Mouse (Mus musculus): Measurements from ENCODE around the gene Atoh7.
"Not testable (repeated sequence)": the region's sequence is repeated elsewhere in the genome, so short reads cannot be mapped to it uniquely, and the experiment has no call there.

Atoh7 gene

DNA sequence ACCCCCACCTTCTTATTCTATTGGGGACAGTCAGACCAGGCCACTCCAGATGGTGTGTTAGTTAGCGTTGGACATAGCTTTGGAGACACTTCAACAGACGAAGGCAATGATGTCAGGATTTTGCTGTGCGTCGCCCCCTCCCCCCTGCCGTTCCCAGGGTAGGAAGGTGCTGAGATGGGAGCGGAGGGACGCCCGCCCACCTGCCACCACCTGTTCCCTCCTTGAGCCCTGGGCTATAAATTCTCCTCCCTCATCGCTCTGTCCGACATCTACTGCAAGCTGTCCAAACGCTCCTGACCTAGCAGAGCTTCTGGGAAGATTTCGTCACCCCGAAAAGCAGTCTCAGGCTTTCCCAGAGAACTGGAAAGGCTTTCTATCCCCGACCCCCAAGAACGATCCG lies at the start of gene Atoh7:
Atoh7 (plus strand) TSS at position 131 of the 400 bp plus-strand sequence.
- no peak for DNase-seq

DNA sequence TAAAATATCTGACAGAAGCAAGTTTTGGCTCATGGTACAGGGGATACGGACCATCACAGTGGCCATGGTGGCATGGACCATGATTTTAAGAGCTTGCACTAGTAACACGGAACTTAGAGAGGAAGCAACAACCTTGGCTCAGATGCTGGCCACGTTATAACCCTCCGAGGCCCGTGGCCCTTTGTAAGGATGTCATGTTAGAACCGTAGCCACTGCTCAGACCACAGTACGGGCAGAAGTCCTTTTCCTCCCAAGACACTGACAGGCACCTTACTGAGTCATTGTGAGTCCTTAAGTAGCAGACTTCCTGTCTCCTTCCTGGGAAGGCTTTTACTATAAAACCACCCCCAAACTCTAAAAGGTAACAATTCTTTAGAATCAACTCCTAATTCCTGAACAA lies 48.2 kb upstream of the Atoh7 start:
- DNase-seq, result no peak

DNA sequence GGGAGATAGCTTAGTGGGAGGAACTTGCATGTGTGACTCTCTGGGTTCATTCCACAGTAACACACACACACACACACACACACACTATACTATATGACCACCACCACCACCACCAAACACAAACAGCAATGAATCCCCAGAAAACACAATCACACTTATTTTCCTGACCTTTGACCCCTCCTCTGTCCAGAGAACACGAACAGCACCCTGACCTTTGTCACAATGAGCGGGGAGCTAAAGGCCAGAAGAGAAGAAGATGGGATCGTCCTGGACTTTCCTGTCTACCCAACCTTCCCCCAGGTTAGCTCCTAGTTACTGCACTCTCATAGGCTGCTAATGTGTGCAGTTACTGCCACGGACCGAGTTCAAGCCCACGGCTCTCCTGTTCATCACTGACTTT lies 47.4 kb upstream of the Atoh7 start:
- peak; percentile 50 for DNase-seq

DNA sequence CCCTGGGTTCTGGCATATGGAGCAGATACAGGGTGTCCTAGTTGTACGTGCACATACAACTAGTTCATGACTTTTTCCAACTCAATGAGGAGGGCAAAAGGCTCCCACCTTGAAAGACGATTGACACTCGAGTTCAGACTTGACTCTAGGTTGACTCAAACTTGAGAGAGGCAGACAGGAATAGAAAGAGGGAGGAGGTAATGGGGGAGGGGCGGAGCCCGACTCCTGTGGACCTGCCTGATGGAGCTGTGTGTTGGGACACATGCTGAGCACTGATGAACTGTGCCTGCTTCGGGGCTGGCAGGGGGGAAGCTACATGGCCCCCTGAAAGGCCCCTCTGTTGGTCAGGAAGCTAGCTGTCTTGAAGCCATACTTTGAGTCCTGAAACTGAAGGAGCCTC lies 46.4 kb upstream of the Atoh7 start:
- DNase-seq, result no peak

DNA sequence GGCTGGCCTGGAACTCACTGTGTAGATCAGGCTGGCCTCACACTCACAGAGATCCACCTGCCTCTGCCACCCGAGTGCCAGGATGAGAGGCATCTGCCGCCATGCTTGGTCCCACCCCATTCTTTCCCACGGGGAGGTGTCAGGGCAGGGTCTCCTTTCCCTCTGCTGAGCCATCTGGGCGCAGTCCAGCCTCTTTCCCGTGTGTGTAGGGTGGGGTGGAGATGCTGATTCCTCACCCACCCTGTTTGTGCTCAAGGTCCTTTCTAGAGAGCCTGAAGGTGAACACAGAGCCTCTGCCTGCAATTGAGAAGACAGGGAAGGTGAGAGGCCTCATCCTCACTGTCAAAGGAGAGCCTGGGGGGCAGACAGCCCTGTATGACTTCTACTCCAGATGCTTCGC lies 45.4 kb upstream of the Atoh7 start:
- not testable (repeated sequence) for DNase-seq

DNA sequence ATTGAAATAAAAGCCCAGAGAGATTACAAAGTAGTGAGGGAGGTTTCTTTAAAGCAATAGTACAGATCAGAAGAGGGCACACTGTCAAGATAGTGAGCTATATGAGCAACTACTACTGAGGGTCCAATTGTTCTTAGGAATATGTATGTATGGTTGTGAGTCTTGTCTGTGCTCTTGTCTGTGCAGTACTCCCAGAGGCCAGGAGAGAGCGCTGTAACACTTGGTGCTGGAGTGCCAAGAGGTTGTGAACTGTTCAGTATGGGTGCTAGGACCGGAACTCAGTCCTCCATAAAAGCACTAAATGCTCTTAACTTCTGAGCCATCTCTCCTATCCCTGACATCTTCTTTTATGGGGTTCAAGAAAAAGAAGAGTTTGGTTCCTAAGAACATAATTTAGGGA lies 44.9 kb upstream of the Atoh7 start:
- no peak for DNase-seq

DNA sequence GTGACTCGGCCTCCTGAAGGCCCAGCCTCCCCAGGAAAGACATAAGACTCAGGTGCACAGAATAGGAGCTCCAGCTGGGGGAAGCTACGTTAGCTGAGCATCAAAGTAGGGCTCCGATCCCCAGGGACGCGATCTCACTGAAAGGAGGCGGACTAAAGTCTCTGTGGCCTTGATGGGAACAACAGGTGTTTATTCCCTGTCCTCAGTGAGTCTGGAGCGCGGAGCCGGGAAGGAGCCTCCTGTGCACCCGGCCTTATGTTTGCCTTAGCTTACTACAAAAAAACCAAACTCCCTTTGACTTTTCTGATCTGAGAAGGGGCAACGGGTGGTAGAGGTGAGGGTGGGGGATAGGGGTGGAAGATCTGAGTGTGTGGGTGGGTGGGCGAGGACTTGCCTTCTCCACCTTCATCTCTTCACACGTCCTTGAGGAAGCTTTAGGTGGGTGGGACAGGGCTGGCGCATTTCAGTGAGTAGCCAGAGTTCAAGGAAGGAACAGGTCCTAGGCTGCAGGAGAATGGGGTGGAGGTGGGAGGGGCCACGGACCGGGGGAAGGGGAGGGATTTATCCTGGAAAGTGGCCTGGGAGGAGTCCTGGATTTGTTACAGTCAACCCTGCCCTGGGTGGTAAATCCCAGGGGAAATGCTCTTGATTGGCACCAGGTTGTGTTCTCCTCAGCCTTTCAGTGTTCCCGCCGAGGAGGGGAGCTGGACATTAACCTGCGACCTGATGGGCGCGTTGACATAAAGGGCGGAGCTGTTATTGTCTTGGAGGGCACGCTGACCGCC lies 42.3 kb upstream of the Atoh7 start:
- DNase-seq, result peak; percentile 84

DNA sequence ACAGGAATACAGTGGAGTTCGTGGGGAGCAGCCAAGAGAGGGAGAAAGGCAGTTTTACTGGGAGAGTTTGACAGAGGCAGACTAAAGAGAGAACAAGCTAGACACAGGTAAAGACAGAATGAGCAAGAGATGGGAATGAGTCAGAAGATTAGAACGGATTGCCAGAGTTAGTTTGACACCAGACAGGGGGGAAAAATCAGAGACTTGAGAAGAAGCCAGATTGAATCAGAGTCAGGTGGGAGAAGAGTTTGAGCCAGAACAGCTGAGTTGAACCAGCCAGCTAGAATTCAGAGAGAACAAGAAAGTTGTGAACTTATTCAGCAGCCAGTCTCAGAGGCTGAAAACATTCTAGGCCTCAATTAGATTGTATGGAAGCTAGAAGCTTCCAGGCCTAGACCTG lies 39.6 kb upstream of the Atoh7 start, which contains the start of gene Pbld1:
Pbld1 (plus strand) TSS at position 301 of the 400 bp plus-strand sequence.
- DNase-seq, result no peak

DNA sequence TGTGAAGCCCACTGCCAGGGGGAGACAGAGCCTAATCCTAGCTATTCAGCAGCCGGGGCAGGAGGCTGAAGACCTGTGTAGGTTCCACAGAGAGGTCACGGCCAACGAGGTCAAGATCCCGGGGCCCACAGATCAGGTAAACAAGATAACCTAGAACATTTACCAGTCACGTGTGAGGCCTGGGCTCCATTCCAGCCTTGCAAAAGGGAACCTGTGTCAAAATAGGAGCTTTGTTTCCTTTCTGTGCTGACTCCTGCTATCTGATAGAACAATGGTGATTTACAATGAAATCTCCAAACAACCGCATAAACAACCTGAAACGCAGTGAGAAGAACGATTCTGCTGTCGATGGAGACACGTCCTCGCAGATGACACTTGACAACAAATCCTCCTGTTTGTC lies 39.0 kb upstream of the Atoh7 start:
- DNase-seq, result peak; percentile 91

DNA sequence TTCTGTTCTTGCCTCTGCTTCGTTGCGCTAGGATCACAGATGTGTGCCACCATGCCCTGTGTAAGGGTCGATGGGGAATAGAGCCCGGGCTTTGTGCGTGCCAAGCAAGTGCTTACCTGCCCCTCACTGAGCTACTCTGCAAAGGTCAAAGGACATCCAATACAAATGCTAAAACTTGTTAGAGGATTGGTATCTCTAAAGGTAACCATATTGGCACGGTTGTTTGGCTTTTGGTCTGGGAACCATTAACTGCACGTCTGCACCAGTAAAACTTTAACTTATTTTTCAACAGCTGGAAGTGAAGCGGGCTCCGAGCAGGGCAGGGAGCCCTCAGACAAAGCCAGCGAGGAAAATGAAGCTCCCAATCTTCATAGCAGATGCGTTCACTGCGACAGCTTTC lies 38.2 kb upstream of the Atoh7 start:
- peak; percentile 87 for DNase-seq

DNA sequence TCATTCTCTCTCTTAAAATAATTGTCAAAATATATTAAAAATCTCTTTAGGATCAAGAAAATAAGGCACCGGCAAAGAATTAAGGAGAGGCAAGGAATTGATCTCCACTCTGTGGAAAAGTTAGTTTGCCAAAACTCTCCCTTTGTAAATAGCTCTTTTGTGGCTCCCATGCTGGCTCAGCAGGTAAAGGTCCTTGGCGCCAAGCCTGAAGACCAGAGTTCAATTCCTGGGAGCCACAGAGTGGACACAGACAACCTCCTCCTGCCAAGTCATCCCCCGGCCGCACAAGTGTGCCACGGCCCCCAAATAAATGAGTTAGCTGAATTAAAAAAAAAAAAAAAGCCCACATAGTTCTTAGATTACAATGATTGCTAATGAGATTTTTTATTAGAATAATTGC lies 36.8 kb upstream of the Atoh7 start:
- DNase-seq, result peak; percentile 91

DNA sequence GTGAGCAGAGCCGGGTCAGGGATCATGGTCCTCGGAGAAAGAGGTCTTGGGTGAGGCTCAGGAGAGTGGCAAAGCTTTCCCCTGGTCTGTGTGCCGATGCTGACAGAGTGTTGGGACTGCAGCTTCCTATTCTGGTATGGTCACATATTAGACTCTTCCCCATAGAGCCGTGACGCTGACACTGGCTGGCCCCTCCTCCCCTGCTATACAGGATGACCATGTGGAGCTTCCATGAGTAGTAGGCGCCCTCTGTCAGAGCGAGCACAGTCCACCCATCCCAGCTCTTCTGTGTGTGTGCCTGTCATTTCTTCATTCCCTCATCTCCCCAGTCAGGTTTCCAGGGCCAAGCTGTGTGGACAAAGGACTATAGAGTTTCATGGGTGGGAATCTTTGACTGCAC lies 36.1 kb upstream of the Atoh7 start:
- DNase-seq, result no peak

DNA sequence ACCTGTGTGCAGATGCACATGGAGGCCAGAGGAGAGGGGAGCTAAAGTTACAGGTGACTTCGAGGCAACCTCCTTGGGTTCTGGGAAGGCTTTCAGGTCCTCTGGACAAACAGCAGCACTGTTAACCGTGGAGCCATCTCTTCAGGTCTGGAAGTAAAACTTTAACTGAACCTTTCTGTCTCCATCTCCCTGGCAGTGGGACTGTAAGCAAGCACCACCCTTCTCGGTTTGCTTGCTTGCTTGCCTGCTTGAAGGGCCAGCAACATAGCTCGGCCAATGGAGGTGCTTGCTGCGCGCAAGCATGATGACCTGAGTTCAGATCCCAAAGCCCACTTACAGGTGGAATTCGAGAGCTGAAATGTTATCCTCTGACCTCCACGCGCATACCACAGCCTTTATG lies 34.9 kb upstream of the Atoh7 start:
- DNase-seq, result peak; percentile 75

DNA sequence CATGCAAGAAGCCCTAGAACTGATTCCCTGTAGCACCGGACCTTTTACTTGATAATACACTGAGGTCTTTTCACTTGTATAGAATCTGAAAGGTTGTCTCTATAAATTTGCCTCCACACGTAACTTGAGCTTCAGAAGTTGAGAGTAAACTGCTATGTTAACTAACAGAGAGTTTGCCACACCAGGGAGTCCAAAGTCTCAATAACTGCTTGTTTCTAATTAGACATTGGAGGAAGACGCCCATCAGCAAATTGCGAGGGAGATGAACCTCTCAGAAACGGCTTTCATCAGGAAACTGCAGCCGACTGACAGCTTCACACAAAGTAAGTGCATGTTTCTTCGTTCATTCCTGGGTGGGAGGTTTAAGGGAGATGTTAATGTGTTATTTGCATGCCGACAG lies 33.9 kb upstream of the Atoh7 start:
- DNase-seq, result peak; percentile 53

DNA sequence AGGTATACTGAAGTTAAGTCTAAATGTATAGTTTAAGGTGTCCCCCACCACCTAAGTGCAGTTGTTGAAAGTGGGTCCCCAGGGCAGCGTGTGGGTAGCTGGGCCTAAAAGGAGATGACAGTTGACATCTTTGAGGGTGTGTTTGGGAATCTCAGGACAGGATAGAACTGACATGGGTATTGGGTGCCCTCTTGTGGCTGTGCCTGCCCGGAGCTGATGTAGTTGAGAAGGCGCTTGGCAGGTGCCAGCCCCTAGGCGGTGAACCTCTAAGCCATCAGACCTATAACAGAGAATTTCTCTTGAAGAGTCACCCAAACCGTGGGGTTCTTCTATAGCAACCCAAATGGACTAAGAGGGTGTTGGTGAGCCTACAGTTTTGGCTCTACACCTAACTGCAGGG lies 33.5 kb upstream of the Atoh7 start:
- DNase-seq, result peak; percentile 91

DNA sequence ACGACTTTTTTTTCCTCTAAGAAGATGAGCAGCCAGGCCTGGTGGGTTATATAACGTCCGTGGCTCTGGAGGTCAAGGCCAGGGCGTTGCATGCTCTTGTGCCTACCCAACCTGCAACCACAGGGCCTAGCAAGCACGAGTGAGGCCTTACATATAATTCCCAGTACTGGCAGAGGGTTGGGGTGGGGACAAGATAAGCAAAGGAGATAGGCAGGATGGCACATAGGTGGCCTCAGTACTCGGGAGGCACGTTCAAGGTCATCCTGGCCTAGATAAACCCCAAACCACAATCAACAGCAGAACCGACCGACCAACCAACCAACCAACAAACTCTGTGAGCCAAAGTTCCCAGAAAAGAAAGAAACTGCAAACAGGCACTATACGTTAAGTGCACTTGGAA lies 13.1 kb upstream of the Atoh7 start:
- DNase-seq, result no peak

DNA sequence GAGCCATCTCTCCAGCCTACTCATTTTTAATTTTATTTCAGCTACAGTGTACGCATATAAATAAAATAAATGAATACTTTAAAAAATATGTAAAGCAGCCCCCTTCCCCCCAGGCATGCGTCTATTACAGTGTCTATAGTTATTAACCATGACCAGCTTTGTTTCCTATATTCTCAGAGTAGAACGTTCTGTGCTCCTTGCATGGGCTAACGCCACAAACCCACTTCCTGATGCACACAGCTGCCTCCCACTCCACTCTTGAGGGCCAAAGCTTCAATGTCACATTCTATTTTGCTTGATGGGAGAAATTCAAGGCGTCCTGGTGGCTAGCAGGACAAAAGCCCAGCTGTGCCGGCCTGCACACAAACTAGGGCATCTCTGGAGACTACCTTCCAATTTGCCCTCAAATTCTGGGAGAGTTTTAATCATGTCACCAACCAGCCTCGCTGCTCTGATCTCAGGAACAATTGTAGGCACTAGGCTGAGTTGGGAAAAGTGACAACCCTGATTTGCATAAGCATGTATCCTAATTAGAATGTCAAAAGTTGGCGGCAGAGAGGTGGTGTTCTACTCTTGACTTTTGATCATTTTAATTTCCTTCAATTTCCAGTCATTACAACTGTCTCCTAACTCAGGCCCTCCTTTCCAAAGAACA lies 10.2 kb upstream of the Atoh7 start:
- no peak for DNase-seq

DNA sequence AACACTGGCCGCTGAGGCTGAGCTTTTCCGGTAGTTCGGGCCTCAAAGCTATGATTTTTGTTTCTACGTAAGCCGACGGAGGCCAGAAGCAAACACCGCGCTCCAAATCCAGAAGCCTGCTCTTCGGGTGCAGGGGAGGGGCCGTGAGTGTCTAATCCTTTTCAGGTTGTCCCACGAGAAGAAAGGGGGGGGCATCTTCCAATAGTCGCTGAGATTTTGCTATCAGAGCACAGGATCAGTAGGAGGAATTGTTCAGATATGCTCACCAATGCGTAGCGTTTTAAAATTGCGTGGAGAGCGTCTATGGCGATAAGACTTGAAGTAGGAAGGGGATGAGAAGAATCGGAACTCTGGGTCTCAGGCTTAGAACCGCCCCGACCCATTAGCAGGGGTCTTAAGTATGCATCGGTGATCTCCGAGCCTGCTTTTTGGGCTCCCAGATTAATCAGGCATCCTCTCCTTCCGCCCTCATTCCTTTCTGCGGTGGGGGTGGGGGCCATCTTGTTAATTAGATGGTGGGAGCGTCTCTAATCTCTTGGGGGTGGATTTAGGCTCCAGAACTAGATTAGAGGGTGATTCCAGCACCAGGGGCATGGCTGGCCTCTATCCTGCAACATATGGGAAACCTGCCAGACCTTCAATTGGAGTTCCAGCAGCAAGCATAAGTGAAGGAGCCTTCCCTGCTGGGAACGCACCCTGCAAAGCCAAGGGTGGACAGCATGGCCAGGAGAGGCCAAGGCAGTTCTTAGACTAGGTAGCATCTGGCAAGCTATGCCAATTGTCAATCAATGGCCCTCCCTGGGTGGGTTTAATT lies 9.5 kb upstream of the Atoh7 start:
- DNase-seq, result no peak

DNA sequence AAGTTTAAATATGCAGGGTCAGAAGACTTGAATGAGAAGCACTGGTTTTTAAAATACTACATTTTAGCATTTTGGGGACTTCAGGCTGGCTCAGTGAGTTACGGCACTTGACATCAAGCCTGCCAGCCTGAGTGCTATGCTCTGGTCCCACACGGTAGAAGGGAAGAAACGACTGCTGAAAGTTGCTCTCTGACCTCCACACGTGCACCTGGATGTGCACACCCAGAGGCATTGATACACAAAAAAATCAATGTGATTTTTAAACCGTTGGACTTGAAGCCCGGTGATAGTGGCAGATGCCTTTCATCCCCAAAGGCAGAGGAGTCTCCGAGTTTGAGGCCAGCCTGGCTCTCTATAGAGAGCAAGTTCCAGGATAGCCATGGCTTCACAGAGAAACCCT lies 7.5 kb upstream of the Atoh7 start:
- DNase-seq, result no peak

DNA sequence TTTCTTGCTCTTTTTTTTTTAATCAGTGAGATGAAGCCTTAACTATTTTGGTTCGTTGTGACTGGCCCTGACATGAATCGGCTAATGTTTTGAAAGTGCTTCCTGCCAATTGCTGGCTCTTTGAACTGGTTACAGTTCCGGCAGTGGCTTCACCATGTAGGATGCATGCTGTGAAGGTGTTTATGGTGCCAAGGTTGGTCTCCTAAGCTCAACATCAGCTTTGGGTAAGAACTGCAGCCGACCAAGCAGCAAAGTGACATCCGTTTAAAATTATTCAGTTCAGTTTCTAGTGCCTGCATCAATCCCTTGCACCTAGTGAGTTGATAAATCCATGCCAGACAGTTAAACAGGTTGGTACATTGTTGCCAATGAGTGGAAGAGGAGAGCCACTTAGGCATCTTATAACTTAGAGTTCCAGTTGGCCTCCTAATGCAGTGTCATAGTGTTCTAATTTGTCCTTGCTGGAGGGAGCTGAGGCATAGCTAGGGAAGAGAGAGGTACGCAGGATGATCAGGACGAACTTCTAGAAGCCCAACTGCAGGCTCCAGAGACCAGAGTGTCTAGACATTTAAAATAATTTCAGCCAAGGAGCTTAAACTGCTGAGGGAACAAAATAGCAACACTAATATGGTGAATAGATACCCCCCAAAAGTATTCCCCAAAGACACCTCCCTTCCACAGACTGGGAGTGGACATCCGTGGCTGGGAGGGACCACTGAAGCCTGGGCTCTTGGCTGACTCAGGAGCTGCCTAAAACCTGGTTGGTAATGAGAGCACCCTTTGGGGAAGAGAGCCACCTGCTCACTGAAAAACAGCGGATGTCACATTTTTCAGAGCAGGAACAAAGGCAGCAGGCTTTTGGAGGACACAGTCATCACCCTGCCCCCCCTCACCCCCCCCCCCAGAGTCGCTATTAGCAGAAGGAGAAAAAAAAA lies 6.6 kb upstream of the Atoh7 start:
- DNase-seq, result no peak

DNA sequence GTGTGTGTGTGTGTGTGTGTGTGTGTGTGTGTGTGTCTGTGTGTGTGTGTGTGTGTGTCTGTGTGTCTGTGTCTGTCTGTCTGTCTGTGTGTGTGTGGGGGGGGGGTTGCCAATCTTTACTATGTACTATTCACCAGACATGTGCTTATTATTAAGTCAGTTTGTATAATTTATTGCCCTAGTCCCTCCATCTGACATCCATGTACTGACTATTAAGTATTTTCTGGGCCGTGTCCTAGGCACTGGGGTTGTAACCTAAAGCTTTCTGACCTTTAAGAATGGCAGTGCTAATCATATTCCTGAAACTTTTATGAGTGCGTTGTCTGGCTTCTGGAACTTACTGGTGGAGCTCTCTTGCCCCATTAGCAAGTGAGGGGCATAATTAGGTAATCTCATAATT lies 2.7 kb upstream of the Atoh7 start:
- no peak for DNase-seq

DNA sequence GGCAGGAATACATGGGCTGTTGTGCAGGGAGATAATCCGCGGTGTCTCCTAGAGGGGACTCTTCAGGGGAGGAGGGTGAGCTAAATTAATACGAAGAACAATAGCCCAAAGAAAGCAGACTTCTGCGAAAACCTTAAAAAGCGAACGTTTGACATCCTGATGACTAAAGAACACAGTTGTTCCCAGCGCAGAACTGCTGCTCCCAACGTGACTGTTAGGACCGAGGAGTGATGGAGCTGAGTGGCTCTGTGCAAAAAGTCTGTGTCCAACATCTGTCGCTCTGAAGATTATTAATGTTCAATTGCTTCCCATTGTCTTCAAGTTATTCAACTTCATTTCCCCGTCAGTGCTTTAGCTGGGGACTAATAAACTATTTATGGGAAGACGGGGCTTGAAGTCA lies 1.3 kb upstream of the Atoh7 start:
- DNase-seq, result no peak
